Mouse (Mus musculus) skeletal muscle tissue, adult 2 months (tissue): ENCODE measurements around the gene 3110082I17Rik.
A peak's percentile ranks its signal among the peaks of the same experiment; 100 is the strongest.

ENCODE experiments used
- DNase-seq: peaks from one replicate; pipeline ENCODE4 v3.0.0-alpha.2; 2012; ENCODE audit warnings: low read depth, low spot score

Gene 3110082I17Rik

GRCm38 (mm10) chr5:139418633-139419032, 41.7 kb downstream of the 3110082I17Rik start:
- no peak for DNase-seq

GRCm38 (mm10) chr5:139418110-139418509, 42.2 kb downstream of the 3110082I17Rik start:
- DNase-seq, result no peak

DNA sequence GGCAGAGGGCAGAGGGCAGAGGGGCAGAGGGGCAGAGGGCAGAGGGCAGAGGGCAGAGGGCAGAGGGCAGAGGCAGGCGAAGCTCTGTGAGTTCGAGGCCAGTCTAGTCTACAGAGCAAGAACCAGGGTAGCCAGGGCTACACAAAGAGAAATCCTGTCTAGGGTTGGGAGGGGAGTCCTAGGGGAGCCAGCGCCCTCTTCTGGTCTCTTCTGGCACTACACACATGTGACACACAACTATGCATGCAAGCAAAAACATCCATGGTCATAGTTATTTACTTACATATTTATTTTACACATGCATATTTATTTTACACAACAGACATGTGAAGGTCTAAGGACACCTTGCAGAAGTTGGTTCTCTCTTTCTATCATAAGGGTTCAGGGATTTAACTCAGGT, 42.8 kb downstream of the 3110082I17Rik start:
- DNase-seq, result no peak

GRCm38 (mm10) chr5:139416942-139417341, 43.4 kb downstream of the 3110082I17Rik start:
- no peak for DNase-seq

GRCm38 (mm10) chr5:139415001-139415400, 45.3 kb downstream of the 3110082I17Rik start:
- no peak for DNase-seq

GRCm38 (mm10) chr5:139413545-139413944, 46.8 kb downstream of the 3110082I17Rik start:
- no peak for DNase-seq

GRCm38 (mm10) chr5:139411665-139412314, 48.5 kb downstream of the 3110082I17Rik start:
- no peak for DNase-seq

GRCm38 (mm10) chr5:139411117-139411516, 49.2 kb downstream of the 3110082I17Rik start:
- no peak for DNase-seq

DNA sequence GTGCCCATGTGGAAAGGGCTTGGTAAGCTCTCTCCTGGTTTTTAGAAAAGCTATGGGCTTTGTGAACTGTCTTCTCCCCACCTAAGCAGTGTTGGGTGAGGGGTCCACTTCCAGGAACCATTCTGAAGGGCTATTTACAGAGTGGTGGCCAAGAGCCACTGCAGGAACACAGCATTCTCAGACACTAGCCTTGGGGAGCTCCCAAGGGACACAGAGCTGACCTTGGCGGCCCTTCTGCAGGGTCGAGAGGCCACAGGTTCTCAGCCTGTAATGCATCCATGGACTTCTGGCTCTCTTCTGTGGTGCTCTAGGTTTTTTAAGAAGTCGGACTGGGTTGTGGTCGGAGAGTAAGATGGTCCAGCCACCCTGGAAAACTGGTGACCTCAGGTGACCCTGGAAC, 50.3 kb downstream of the 3110082I17Rik start:
- DNase-seq, result no peak

DNA sequence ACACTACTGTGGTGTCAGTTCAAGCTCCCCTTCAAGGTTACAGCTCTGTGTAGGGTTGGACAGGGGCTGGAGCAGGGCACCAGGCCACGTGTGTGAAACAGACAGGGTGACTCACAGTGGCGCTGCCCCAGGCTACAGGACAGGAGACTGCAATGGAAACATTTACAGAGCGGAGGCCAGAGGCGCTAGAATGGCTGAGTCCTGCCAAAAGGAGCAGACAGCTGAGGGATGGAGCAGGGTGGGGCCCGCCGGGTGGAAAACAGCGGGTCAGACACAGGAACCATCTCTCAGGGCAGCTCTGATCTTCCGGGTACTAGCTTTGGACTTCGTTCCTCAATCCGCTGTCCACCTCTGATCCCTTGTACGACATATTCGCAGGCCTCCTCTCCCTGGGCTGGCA, 50.9 kb downstream of the 3110082I17Rik start:
- DNase-seq, result peak; percentile 88

- DNase-seq, result peak; percentile 68
Observed at GRCm38 (mm10) chr5:139408511-139408910, 51.8 kb downstream of the 3110082I17Rik start.

DNA sequence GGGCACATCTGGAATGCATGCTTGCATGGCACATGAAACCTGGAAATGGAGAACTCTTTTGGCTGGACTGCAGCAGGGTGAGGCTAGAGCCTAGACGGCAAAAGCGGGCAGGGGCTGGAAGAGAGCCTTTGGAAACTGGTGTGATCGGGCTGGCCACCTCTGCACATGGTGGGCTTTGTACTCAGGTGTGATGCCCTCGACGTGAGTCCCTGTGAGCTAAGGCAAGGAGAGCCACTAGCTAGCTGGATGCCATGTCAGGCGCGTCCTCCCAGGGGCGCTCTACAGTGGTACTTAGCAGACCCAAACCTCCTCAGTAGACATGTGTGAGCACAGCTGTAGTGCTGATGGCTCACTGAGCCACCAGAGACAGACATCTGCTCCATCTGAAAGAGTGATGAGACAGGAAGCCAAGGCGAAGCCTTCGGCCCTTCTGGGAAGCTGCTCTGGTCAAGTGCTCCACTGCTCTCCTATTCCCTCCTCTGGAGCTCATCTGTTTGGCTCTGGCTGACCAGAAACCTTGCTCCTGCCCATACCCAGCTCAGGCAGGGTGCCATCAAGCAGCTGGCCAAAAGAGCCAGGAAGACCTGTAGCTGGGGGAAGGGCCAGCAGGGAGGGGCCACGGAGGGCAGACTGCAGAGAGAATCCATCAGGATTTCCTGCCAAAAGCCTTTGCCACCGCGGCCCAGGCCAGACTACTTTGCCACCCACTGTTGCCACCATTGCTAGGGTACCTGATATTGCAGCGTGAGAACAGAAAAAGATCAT, 53.0 kb downstream of the 3110082I17Rik start:
- DNase-seq, result no peak

- DNase-seq, result no peak
Observed at GRCm38 (mm10) chr5:139405953-139406352, 54.4 kb downstream of the 3110082I17Rik start.

DNA sequence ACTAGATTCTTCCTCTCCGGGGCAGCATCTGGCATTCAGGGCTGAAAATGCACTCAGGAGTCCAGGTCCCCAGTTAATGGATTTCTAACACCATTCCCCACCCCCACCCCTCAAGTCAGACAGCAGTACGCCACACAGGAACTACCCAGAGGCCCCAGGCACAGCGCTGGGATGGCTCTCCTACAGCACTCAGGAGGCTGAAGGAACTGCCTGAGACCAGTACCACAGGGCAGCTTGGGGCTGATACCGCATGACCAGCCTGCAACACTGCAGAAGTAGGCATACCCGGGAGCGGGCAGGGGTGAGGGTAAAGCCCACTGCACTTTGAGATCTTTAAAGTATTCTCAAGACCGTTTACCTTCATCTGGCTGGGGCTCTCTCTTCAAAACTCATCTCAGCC, 54.8 kb downstream of the 3110082I17Rik start:
- no peak for DNase-seq

DNA sequence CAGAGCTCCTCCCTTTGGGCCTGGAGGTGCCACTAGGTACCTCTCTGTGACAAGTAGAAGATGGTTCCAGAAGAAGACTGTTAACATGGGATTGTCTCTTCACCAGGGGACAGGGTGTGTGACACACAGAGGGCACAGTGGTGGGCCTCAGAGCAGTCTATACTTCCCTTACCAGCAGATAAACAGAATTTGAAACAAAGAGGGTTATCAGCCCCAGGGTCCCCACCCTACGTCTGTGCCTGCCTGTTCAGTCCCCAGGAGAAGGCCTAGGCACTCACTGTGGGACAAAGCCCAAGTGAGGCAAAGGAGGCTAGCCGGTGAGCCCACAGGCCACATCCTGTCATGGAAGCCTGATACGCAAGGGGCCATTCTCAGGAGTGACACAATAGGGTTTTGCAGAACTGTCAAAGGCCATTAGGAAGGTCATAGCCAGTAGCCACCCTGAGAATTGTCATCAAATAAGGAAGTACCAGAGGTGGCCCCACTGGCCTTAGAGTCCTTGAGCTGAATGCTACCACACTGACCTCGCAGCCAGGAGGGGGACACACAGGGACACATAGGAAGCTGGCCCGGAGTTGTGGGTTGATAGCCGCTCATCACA, 55.4 kb downstream of the 3110082I17Rik start, which contains the start of gene C130050O18Rik:
C130050O18Rik (plus strand) TSS at position 480 of the 601 bp plus-strand sequence.
- DNase-seq, result no peak

DNA sequence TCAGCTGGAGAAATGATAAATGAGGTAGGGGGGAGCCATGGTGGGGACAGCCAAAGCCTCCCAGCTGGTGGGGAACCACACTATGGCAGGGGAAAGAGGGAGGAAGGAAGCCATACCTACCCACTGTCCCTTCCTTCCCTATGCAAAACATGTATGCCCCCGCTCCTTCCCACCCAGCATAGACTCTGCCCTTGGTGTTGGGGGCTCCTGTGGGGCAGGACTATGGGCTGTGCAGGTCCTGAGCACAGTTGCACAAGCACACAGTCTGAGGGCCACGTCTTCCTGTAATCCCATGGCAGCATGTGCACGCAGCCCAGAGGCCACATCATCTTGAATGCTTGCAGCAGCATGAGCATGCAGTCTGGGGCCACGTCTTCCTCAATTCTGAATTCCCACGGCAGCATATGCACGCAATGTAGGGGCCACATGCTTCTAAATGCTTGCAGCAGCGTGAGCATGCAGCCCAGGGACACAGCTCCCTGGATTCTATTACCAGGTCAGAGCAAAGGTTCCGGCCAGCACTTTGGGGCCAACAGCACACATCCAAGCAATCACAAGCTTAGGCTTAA, 56.6 kb downstream of the 3110082I17Rik start:
- DNase-seq, result no peak

GRCm38 (mm10) chr5:139402106-139402505, 58.2 kb downstream of the 3110082I17Rik start:
- DNase-seq, result no peak

DNA sequence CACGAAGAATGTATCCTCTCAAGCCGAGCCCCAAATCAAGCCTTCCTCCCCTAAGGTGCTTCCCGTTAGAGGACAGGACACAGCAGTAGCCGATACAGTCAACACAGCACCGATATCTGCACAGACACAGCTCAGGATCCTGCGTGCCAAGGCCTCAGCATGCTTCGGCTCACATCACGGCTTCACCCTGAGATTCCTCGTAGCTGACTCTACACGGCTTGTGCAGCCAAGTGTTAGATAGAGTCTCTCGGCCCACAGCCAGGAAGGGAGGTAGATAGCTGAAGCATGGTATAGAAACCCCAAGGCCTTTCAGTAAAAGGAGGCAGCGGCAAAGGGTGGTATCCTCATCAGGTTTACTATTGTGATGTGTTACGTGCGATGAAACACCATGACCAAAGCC, 60.3 kb downstream of the 3110082I17Rik start:
- no peak for DNase-seq

GRCm38 (mm10) chr5:139398786-139399185, 61.5 kb downstream of the 3110082I17Rik start:
- no peak for DNase-seq

GRCm38 (mm10) chr5:139397959-139398753, 62.2 kb downstream of the 3110082I17Rik start:
- peak; percentile 98 for DNase-seq

DNA sequence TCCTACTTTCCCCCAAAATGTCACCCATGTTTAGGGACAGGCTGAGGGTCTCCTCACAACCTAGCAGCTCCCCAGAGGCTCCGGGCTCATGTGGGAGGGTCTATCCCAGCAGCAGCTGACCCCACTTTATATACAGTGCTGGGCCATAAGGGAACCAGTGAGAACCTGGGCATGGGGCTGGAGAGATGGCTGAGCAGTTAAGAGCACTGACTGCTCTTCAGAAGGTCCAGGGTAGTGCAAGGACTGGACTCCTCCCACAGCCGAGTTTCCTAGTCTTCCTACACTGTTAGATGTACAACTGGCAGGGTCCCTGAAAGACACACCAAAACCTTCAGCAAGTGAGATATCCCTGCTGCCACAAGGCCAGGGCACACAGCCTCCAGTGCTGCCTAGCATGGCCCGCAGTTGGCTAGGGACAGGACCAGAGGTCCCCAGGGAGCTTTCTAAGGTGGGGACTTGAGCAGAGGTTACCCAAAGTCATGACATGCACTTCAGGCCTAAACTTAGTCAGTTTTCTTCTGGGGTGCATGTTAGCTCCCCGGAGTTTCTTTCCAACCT, 62.9 kb downstream of the 3110082I17Rik start:
- no peak for DNase-seq
